Comparison of ENCODE assay signal across 13 mouse cellular contexts in the genomic region with DNA sequence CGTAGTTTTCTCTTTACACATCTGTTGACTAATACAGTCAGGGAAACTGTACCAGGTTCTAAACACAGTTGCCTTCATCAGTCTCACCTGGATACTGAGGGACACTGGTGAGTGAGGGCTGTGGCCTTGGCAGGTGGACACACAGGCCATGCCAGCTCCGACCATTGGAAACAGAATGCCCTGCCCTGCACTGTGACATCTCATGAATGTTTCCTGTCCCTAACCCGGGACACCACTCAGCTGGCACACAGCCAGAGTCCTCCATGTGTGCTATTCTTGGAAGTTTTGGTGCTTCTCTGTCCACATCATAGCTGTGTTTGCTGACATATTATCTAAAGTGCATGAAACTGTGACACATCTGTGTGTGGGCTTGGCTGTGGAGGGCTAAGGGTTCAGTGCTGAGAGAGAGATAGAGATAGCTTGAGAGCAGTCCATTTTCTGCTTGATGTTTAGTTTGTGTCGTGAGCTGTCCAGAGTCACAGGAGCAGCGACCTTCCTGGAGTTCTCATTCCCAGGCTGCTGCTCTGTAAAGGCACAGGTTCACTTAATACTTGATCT. TPM values are rescaled to one million over a fixed set of nuclear protein-coding genes. Genes with fewer than 3 reads are reported as not detected.
DNase-seq lines count a peak whose midpoint lies in the region; ATAC-seq and TF ChIP-seq lines count a peak whose summit lies in the region.
"Had no signal": no experiment of that assay in that cellular context is flagged by ENCODE, and none has a peak within 500 bp of the region (broad histone marks: within the 10 kb centered on the region; RNA-seq: fewer than 3 reads in every experiment).

No protein-coding gene starts in this region.

- DNase-seq in forebrain, embryonic 14.5 days (ENCODE audit: low spot score): no peak
- no peak for DNase-seq in layer of hippocampus, adult 2 months (ENCODE audit: low spot score in 2 of 2)
- DNase-seq in layer of hippocampus, postnatal 14 days (ENCODE audit: low spot score in 2 of 2): no peak
- peak; percentile 55 for DNase-seq in cerebellum, adult 9-11 months
- peak; percentile 75 for DNase-seq in heart, postnatal 4 days
- no peak for DNase-seq in layer of hippocampus, adult 9-11 months

- peaks cover 65% of the 10 kb centered on the region for H3K36me3 ChIP-seq in forebrain, embryonic 13.5 days (ENCODE audit: poor library complexity, severe bottlenecking)
- peaks cover 62% of the 10 kb centered on the region for H3K36me3 ChIP-seq in forebrain, embryonic 14.5 days (ENCODE audit: control insufficient read depth, insufficient read depth, low read length)

- TF ChIP-seq CTCF in layer of hippocampus, adult 2 months (conservative IDR thresholded peaks at IDR 0.05): no peak

- H3K4me1 ChIP-seq in forebrain, embryonic 13.5 days: peaks cover 4% of the 10 kb centered on the region; the same call in 1 of the 2 replicates
- 0 out of 2 replicates have a peak, but pooled peaks cover 2% of the 10 kb centered on the region for H3K4me1 ChIP-seq in forebrain, embryonic 14.5 days (ENCODE audit: control insufficient read depth, insufficient read depth, low read length)
- H3K4me1 ChIP-seq: hindbrain, embryonic 15.5 days had no signal

- no peaks in the 10 kb centered on the region for H3K9me3 ChIP-seq in forebrain, embryonic 13.5 days (replicated peaks)
- no peaks in the 10 kb centered on the region for H3K9me3 ChIP-seq in forebrain, embryonic 14.5 days (replicated peaks; ENCODE audit: control insufficient read depth, low read length)
- H3K9me3 ChIP-seq: embryonic facial prominence, embryonic 13.5 days; hindbrain, embryonic 15.5 days; limb, embryonic 15.5 days had no signal

- H3K27ac ChIP-seq in forebrain, embryonic 13.5 days: peak overlapping the region; percentile 0; the same call in 1 of the 2 replicates
- no peak overlapping the region for H3K27ac ChIP-seq in forebrain, embryonic 14.5 days (ENCODE audit: low read depth, low read length)
- H3K27ac ChIP-seq in layer of hippocampus, adult 2 months: peak overlapping the region; percentile 87
- H3K27ac ChIP-seq: embryonic facial prominence, embryonic 13.5 days; hindbrain, embryonic 15.5 days; limb, embryonic 15.5 days had no signal

- no peak overlapping the region for H3K4me2 ChIP-seq in forebrain, embryonic 13.5 days
- H3K4me2 ChIP-seq in forebrain, embryonic 14.5 days (ENCODE audit: low read length): no peak overlapping the region
- H3K4me2 ChIP-seq: embryonic facial prominence, embryonic 13.5 days; hindbrain, embryonic 15.5 days; limb, embryonic 15.5 days; midbrain, embryonic 11.5 days had no signal

- ATAC-seq in forebrain, embryonic 13.5 days: no peak
- ATAC-seq in forebrain, embryonic 14.5 days: no peak
- no peak for ATAC-seq in frontal cortex, adult (ENCODE audit: low TSS enrichment)
- ATAC-seq: CD4-positive, CD25-positive, alpha-beta regulatory T cell, adult 4 months had no signal

- no peak overlapping the region for H3K9ac ChIP-seq in forebrain, embryonic 13.5 days
- no peak overlapping the region for H3K9ac ChIP-seq in forebrain, embryonic 14.5 days (ENCODE audit: low read length)
- H3K9ac ChIP-seq: embryonic facial prominence, embryonic 13.5 days; hindbrain, embryonic 15.5 days; limb, embryonic 15.5 days had no signal

- 85% methylated on average over 5 of the region's 5 CpGs for WGBS in forebrain, embryonic 13.5 days
- WGBS in forebrain, embryonic 14.5 days: 76% methylated on average over 5 of the region's 5 CpGs

- H3K4me3 ChIP-seq in forebrain, embryonic 13.5 days: no peak overlapping the region
- no peak overlapping the region for H3K4me3 ChIP-seq in forebrain, embryonic 14.5 days (ENCODE audit: low read depth, low read length)
- H3K4me3 ChIP-seq in layer of hippocampus, adult 2 months: no peak overlapping the region
- H3K4me3 ChIP-seq: embryonic facial prominence, embryonic 13.5 days; hindbrain, embryonic 15.5 days; limb, embryonic 15.5 days had no signal

- no peaks in the 10 kb centered on the region for H3K27me3 ChIP-seq in forebrain, embryonic 13.5 days
- H3K27me3 ChIP-seq in forebrain, embryonic 14.5 days (replicated peaks; ENCODE audit: control insufficient read depth, insufficient read depth, low read length): no peaks in the 10 kb centered on the region
- H3K27me3 ChIP-seq: embryonic facial prominence, embryonic 13.5 days; hindbrain, embryonic 15.5 days; limb, embryonic 15.5 days had no signal

RNA-seq across cellular contexts. Expression of a gene that starts 27.7 kb away (rescaled TPM):
- 4.7 and 4.8 TPM in 2 replicates for polyA plus RNA-seq in forebrain, embryonic 13.5 days (2015; fragmentation: Nextera tagmentation; extraction: Ambion mirVana)
- 4.4 and 5.4 TPM in 2 replicates for polyA plus RNA-seq in forebrain, embryonic 14.5 days (2014; fragmentation: Nextera tagmentation; extraction: Ambion mirVana)
- 10 to 100 TPM; 19.9 to 21.6 TPM for total RNA-seq in layer of hippocampus, adult 2 months (2021)
- 10 to 100 TPM; 18.5 to 18.7 TPM for total RNA-seq in layer of hippocampus, postnatal 14 days (2021)
- 10 to 100 TPM; 36.7 to 39.2 TPM for total RNA-seq in heart, postnatal 4 days (2021)

RNA-seq across cellular contexts. Expression of a gene that starts 39.0 kb away (rescaled TPM):
- polyA plus RNA-seq in forebrain, embryonic 13.5 days (2015; fragmentation: Nextera tagmentation; extraction: Ambion mirVana): 46.8 and 50.7 TPM in 2 replicates
- 34.7 and 41.4 TPM in 2 replicates for polyA plus RNA-seq in forebrain, embryonic 14.5 days (2014; fragmentation: Nextera tagmentation; extraction: Ambion mirVana)
- total RNA-seq in layer of hippocampus, adult 2 months (2021): 1 to 10 TPM; 8.3 to 8.8 TPM
- total RNA-seq in layer of hippocampus, postnatal 14 days (2021): 10 to 100 TPM; 10.3 to 12.4 TPM
- total RNA-seq in heart, postnatal 4 days (2021): 10 to 100 TPM in 1 of 2 experiments, 1 to 10 TPM in 1; 9.3 to 10.9 TPM

Comparison
In these comparisons a context has a peak if more than half of its experiments do, and no peak if none do; other contexts are left out.
1. DNase-seq: peak in cerebellum, adult 9-11 months (single experiment) and heart, postnatal 4 days (single experiment); none in forebrain, embryonic 14.5 days (single experiment), layer of hippocampus, adult 2 months (0 of 2), layer of hippocampus, postnatal 14 days (0 of 2) and layer of hippocampus, adult 9-11 months (single experiment).